Mouse (Mus musculus): ENCODE results near the gene Mest. TPM values are rescaled to one million over a fixed set of nuclear protein-coding genes. Genes with fewer than 3 reads are reported as not detected.
A peak's percentile ranks its signal among the peaks of the same experiment; 100 is the strongest.

Mest gene
- polyA plus RNA-seq, 1 experiment from 2014 or later, result 443 TPM

DNA sequence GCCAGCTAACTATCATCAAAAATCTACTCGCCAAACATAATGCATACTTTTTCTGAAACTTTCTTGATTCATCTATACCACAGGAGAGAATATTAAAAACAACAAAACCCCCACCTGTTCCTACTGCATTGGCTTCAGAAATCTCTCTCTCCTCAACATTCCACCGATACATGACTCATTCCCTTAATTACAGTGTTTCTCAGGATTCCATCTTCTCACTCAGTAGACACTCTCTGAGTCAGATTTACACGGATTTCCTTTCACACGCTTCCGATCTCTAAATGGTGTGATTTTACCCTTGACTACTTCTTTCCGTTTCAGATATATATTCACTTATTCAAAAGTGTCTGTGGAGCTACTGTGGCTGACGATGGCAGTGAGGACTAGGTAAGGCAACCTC is 36.1 kb upstream of the Mest start:
- Histone ChIP-seq H3K27ac (no peak overlapping the region), H3K4me3 (no peak overlapping the region), H3K4me1 (peaks cover 9% of the 10 kb centered on the region), H3K36me3 (ENCODE audit: poor library complexity, severe bottlenecking) (no peaks in the 10 kb centered on the region), H3K9me3 (replicated peaks) (no peaks in the 10 kb centered on the region), H3K27me3 (no peaks in the 10 kb centered on the region), H3K9ac (no peak overlapping the region), H3K4me2 (no peak overlapping the region)
- WGBS, result 95% methylated on average over 7 of the region's 7 CpGs
- ATAC-seq, result no peak

DNA sequence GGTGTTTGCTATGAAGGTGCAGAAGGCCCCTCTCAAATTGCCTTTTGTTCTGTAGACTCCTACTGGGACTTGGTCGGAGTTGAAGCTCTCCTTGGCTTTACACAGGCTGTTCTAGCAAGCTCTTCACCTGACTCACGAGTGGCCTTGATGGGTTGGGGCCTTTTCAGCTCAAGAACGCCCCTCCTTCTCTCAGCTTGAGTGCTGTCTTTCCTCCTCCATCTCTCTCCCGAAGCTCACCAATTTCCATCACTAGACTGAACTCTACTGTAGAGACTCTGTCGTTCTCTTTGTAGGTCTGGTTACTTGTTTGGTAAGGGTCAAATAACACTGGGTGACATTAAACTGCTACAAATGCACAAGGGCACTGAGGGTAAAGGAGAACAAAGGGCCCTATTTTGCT is 30.5 kb upstream of the Mest start:
- WGBS, result 72% methylated on average over 5 of the region's 5 CpGs
- no peak for ATAC-seq
- peak overlapping the region; percentile 94 for H3K27ac ChIP-seq

DNA sequence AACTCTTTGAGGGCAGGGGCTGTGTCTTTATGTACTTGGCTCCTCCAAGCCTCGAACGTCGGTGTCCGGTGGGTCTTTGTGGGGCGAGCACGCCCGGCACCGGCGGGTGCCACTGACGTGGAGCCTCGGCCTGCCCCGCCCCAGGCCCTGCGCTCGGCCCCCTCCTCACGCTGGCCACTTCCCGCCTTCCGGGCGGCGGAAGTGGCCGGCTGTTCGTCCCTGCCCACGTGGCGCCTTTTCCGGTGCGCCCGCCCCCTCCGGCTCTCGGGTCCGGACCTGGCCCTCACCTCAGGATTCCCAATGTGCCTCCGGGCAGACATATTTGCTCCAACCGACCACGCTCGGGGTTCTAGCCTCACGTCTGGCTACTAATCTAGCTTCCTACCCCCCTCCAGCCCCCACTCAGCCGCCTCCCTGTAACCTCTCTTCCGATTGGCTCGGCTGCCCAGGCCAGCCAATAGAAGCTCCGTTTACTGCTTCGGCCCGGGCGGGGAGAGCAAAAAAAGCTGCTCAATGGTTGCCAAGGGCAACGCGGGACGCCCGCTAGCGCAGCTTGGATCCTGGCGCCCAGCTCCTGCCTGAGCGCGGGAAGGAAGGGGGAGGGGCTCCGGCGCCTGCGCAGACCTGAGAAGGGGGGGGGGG is 29.9 kb upstream of the Mest start, which contains the start of gene Cep41:
Gene Cep41, minus strand, starts transcription at position 400 of the 642 bp plus-strand sequence.
- H3K27ac ChIP-seq, result peak within 1 kb of the TSS; percentile 94
- H3K9ac ChIP-seq, result peak within 1 kb of the TSS; percentile 64
- no peaks in the 10 kb centered on the region for H3K27me3 ChIP-seq
- H3K4me3 ChIP-seq, result peak within 1 kb of the TSS; percentile 54
- no peaks in the 10 kb centered on the region for H3K36me3 ChIP-seq (ENCODE audit: poor library complexity, severe bottlenecking)
- WGBS, result under 1% methylated on average over 41 of the region's 52 CpGs
- H3K4me2 ChIP-seq, result peak within 1 kb of the TSS; percentile 69
- ATAC-seq, result peak; percentile 99
- peaks cover 22% of the 10 kb centered on the region for H3K4me1 ChIP-seq
- H3K9me3 ChIP-seq (replicated peaks), result no peaks in the 10 kb centered on the region

More for the DNA sequence above, 30.5 kb upstream of the Mest start:
- H3K9me3 ChIP-seq (replicated peaks), result no peaks in the 10 kb centered on the region
- peak overlapping the region; percentile 64 for H3K9ac ChIP-seq
- no peaks in the 10 kb centered on the region for H3K36me3 ChIP-seq (ENCODE audit: poor library complexity, severe bottlenecking)
- peaks cover 21% of the 10 kb centered on the region for H3K4me1 ChIP-seq
- peak overlapping the region; percentile 54 for H3K4me3 ChIP-seq
- H3K4me2 ChIP-seq, result peak overlapping the region; percentile 69
- no peaks in the 10 kb centered on the region for H3K27me3 ChIP-seq

DNA sequence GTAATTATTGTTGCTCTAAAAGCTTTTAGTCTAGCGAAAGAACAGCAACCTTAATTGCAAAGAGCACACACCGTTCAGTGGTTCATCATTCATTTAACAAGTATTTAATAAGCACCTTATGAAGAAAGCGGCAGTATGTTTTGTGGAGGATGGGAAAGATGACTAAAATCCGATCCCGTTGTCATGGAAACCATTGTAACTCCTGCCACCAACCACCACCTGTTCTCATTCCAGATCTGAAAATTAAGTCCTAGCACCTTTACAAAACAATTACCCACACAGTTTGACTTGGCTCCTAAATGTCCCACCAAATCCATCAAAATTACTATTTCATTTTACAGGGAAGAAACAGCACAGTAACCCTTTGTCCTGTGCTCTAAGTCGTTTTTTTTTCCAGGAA is 29.1 kb upstream of the Mest start:
- WGBS, result 15% methylated on average over 6 of the region's 6 CpGs
- Histone ChIP-seq H3K4me3 (no peak overlapping the region), H3K4me2 (peak overlapping the region; percentile 69), H3K9me3 (replicated peaks) (no peaks in the 10 kb centered on the region), H3K9ac (no peak overlapping the region), H3K27me3 (no peaks in the 10 kb centered on the region), H3K36me3 (ENCODE audit: poor library complexity, severe bottlenecking) (no peaks in the 10 kb centered on the region), H3K27ac (peak overlapping the region; percentile 94), H3K4me1 (peaks cover 22% of the 10 kb centered on the region)
- peak; percentile 33 for ATAC-seq

DNA sequence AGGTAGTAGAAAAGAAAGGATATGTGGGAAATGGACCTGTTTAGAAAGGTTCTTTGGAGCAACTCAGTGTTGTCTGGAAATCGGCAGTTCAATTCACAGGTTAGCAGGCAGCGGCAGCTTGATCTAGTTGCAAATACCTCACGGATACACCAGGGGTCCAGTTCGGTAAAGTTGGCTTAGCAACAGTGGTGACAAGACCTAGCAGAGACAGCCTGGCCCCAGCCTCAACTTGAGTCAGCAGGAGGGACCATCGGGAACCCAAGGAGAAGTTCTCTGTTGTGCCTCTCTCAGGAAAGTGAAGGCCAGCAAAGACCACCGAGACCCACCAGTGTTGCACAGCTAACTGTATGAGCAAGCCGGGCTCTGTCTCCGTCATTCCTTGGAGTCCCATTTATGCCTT is 28.2 kb upstream of the Mest start:
- Histone ChIP-seq H3K27me3 (no peaks in the 10 kb centered on the region), H3K27ac (peak overlapping the region; percentile 94; the same call in 1 of the 2 replicates), H3K4me1 (peaks cover 22% of the 10 kb centered on the region), H3K4me3 (no peak overlapping the region), H3K36me3 (ENCODE audit: poor library complexity, severe bottlenecking) (no peaks in the 10 kb centered on the region), H3K9me3 (replicated peaks) (no peaks in the 10 kb centered on the region), H3K9ac (no peak overlapping the region), H3K4me2 (no peak overlapping the region)
- 92% methylated on average over 8 of the region's 8 CpGs for WGBS
- no peak for ATAC-seq

DNA sequence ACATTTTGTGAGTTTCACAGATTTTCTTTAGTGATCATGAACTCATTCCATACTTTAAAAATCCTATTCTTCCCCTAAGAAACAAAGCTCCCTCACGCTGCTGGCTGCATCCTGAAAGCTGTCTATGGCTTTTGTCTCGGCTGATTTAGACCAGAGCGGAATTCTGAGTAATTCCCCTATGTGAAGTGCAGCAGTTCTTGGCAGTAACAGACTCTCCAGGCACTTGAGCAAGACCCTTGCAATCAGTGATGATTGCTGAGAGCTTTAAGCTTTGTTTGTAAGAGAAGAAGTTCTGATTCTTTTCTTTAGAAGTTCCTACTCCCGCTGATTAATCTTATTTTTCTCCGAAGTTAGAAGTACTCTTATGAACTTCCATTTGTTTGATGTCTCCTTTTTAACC is 25.9 kb upstream of the Mest start:
- H3K4me2 ChIP-seq, result no peak overlapping the region
- no peak overlapping the region for H3K4me3 ChIP-seq
- H3K9me3 ChIP-seq (replicated peaks), result no peaks in the 10 kb centered on the region
- no peak overlapping the region for H3K9ac ChIP-seq
- H3K27ac ChIP-seq, result no peak overlapping the region
- no peaks in the 10 kb centered on the region for H3K27me3 ChIP-seq
- ATAC-seq, result no peak
- 21% methylated on average over 5 of the region's 5 CpGs for WGBS
- H3K4me1 ChIP-seq, result peaks cover 21% of the 10 kb centered on the region
- no peaks in the 10 kb centered on the region for H3K36me3 ChIP-seq (ENCODE audit: poor library complexity, severe bottlenecking)

DNA sequence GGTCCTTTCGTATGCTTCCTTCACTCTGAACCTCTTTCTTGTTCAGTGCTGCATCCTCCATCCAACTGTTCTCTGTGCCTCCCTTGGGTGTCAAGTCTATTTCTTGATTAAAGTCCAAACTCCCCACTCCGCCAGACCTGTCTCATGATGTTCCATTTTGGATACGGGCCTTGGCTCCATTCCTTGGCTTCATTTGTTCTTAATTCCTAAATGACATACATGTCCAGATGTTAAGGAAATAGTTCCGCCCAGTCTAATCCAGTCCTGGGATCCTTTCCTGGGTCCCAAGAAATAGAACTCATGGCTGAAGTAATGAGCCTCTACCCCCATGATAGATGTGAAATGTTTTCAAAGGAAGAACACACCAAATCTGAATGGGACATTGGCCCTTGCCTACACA is 25.3 kb upstream of the Mest start:
- Histone ChIP-seq H3K9me3 (replicated peaks) (no peaks in the 10 kb centered on the region), H3K27me3 (no peaks in the 10 kb centered on the region), H3K4me3 (no peak overlapping the region), H3K36me3 (ENCODE audit: poor library complexity, severe bottlenecking) (no peaks in the 10 kb centered on the region), H3K27ac (no peak overlapping the region), H3K4me1 (peaks cover 15% of the 10 kb centered on the region), H3K4me2 (no peak overlapping the region), H3K9ac (no peak overlapping the region)
- ATAC-seq, result no peak
- 90% methylated on average over 4 of the region's 4 CpGs for WGBS

DNA sequence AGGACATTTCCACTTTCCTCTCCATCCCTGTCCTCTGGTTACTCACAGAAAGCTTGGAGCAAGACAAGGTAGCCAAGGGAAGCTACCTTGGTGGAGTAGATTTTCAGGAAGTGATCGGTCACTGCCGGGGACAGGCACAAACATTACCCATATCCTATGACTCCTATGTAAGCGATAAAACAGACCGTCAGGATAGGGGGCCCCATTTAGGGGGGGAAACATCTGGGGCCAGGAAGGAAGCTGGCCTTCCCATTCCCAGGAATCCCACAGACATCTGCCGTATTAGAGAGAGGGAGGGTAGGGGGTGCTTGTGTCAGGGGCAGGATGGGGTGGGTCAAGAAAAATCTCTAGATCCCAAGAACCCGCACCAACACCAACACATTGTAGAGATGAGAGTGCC is 23.2 kb upstream of the Mest start:
- no peak overlapping the region for H3K4me2 ChIP-seq
- no peak for ATAC-seq
- 90% methylated on average over 6 of the region's 6 CpGs for WGBS
- H3K36me3 ChIP-seq (ENCODE audit: poor library complexity, severe bottlenecking), result no peaks in the 10 kb centered on the region
- no peaks in the 10 kb centered on the region for H3K27me3 ChIP-seq
- no peak overlapping the region for H3K4me3 ChIP-seq
- no peak overlapping the region for H3K27ac ChIP-seq
- H3K9me3 ChIP-seq (replicated peaks), result no peaks in the 10 kb centered on the region
- H3K9ac ChIP-seq, result no peak overlapping the region
- 0 out of 2 replicates have a peak, but pooled peaks cover 6% of the 10 kb centered on the region for H3K4me1 ChIP-seq

DNA sequence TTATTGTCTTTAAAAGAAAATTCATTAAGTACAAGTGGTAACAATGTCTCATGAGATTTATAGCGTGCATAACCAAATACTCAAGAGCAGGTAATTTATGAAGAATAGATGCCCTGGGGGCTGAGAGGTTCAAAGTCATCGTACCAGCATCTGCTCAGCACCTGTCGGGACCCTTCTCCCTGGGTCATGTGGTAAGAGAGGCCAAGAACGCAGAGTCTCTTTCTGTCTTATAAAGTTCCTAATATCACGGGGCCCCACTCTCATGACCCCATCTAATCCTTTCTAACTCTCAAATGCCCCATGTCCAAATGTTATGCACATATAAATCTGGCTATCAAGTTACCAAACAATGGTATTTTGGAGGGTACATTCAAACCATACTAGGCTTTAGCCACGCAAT is 20.5 kb upstream of the Mest start:
- Histone ChIP-seq H3K27me3 (no peaks in the 10 kb centered on the region), H3K9me3 (replicated peaks) (no peaks in the 10 kb centered on the region), H3K27ac (no peak overlapping the region), H3K9ac (no peak overlapping the region), H3K4me2 (no peak overlapping the region), H3K4me3 (no peak overlapping the region), H3K36me3 (ENCODE audit: poor library complexity, severe bottlenecking) (no peaks in the 10 kb centered on the region), H3K4me1 (0 out of 2 replicates have a peak, but pooled peaks cover under 1% of the 10 kb centered on the region)
- 85% methylated on average over 6 of the region's 6 CpGs for WGBS
- no peak for ATAC-seq

DNA sequence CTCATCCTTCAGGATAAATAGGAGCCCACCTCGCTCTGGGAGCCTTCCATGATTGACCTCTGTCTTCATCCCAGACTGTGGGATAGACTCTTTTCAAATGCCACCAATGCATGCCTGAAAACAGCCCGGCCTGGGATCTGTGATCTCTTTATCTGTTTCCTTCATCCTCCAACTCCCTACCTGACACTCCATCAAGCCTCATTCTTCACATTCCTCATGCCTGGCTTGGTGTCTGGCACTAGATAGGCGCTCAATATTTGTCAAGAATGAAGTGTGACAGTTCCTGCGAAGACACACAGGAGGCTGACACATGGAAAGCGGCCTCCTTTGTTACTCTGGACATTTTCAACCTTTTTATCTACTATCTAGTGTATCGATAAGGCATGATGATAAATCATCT is 19.9 kb upstream of the Mest start:
- H3K9ac ChIP-seq, result no peak overlapping the region
- H3K4me3 ChIP-seq, result no peak overlapping the region
- no peak overlapping the region for H3K4me2 ChIP-seq
- no peaks in the 10 kb centered on the region for H3K27me3 ChIP-seq
- ATAC-seq, result no peak
- no peaks in the 10 kb centered on the region for H3K36me3 ChIP-seq (ENCODE audit: poor library complexity, severe bottlenecking)
- no peaks in the 10 kb centered on the region for H3K4me1 ChIP-seq
- H3K27ac ChIP-seq, result no peak overlapping the region
- 92% methylated on average over 6 of the region's 6 CpGs for WGBS
- no peaks in the 10 kb centered on the region for H3K9me3 ChIP-seq (replicated peaks)

DNA sequence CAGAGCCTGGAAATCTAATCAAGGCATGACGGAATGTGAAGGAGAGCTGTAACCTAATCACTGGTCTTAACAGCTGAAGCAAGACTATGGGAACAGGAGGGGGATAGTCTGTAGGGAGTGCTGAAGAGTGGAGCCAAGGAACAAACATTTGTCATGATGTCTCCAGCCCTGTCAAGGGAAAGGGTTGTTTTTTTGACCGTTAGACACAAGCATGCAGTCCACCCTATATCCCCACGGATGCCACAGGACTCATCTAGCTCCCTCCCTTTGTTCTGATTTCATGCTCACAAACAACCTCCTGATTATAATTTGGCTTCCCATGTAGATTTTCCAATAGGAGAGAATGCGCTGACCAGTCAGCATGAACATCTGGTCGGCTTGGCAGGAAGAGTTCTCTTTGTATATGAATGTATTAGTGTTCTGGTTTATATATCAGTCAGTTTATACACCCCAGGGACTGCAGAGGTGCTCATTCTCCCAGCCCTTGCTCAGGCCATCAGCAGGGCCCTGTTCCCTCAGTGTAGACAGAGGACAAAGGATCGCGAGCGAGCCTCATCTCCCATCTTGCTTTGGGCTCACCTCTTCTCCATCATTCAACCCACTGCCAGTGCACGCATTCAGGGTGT is 19.3 kb upstream of the Mest start:
- peaks cover 2% of the 10 kb centered on the region; the same call in 1 of the 2 replicates for H3K4me1 ChIP-seq
- H3K4me2 ChIP-seq, result no peak overlapping the region
- no peaks in the 10 kb centered on the region for H3K36me3 ChIP-seq (ENCODE audit: poor library complexity, severe bottlenecking)
- H3K9me3 ChIP-seq (replicated peaks), result no peaks in the 10 kb centered on the region
- no peaks in the 10 kb centered on the region for H3K27me3 ChIP-seq
- WGBS, result 98% methylated on average over 9 of the region's 9 CpGs
- no peak overlapping the region for H3K9ac ChIP-seq
- ATAC-seq, result no peak
- H3K27ac ChIP-seq, result no peak overlapping the region
- H3K4me3 ChIP-seq, result no peak overlapping the region

DNA sequence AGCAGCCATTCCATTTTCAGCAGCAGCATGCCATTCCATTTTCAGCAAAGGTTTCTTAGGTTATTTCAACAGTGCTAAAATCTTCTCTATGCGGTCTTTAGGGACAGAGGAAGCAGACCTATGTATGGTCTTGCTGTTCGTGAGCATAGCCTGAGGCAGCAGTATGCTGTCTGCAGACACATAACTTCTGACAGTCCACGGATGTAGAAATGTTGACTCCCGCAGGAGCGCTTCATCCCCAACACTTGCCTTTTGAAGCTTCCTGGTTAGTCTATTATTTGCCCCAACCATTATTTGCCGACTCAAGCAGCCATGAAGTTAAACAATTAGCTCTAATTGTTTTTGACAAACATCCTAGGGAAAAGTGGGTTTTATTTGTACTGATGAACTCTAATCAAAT is 14.2 kb upstream of the Mest start:
- peaks cover 20% of the 10 kb centered on the region; the same call in 1 of the 2 replicates for H3K4me1 ChIP-seq
- no peak overlapping the region for H3K4me3 ChIP-seq
- H3K9me3 ChIP-seq (replicated peaks), result no peaks in the 10 kb centered on the region
- no peak for ATAC-seq
- no peaks in the 10 kb centered on the region for H3K27me3 ChIP-seq
- no peak overlapping the region for H3K4me2 ChIP-seq
- H3K9ac ChIP-seq, result no peak overlapping the region
- no peaks in the 10 kb centered on the region for H3K36me3 ChIP-seq (ENCODE audit: poor library complexity, severe bottlenecking)
- WGBS, result 14% methylated on average over 6 of the region's 6 CpGs
- 0 out of 2 replicates have a peak overlapping the region, but pooled peaks have one; percentile 4 for H3K27ac ChIP-seq
